Mouse (Mus musculus): ENCODE results near the gene Treml2. TPM values are rescaled to one million over a fixed set of nuclear protein-coding genes. Genes with fewer than 3 reads are reported as not detected.

The Treml2 gene
- polyA plus RNA-seq, 2 experiments = 0.79 TPM; not detected in 1

DNA sequence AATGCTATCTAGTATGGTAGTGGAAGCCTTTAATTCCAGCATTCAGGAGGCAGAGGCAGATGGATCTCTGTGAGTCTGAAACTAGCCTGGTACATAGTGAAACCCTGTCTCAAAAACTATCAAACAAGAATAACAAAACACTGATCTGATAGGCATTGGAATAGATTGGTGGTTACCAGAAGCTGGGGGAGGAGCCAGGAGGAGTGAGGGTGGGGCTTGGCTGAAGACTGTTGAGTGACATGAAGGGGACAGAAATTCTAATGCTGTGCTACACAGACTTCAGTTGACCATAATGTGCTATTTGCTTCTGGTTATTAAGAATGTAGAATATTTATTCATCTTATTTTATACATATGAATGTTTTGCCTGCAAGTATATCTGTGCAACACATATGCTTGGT is 31.0 kb upstream of the Treml2 start:
- Histone ChIP-seq H3K4me2 (replicated peaks; ENCODE audit: low read depth, low read length, severe bottlenecking) (no peak overlapping the region), H3K27ac (replicated peaks; ENCODE audit: low read depth, low read length) (no peak overlapping the region), H3K4me3 (replicated peaks; ENCODE audit: low read length) (no peak overlapping the region), H3K27me3 (ENCODE audit: control insufficient read depth, insufficient read depth, low read length) (no peaks in the 10 kb centered on the region), H3K9ac (ENCODE audit: low read depth, low read length, severe bottlenecking) (no peak overlapping the region), H3K9me3 (ENCODE audit: control insufficient read depth, low read length) (no peaks in the 10 kb centered on the region), H3K36me3 (ENCODE audit: control insufficient read depth, insufficient read depth, low read length) (no peaks in the 10 kb centered on the region), H3K4me1 (ENCODE audit: control insufficient read depth, insufficient read depth, low read length) (no peaks in the 10 kb centered on the region)
- DNase-seq (ENCODE audit: low spot score) (no peak), ATAC-seq (ENCODE audit: low FRiP score, low read depth) (no peak)
- TF ChIP-seq POLR2A (IDR thresholded peaks at IDR 0.05; ENCODE audit: borderline replicate concordance, extremely low read depth, insufficient read depth, insufficient read length) = no peak

DNA sequence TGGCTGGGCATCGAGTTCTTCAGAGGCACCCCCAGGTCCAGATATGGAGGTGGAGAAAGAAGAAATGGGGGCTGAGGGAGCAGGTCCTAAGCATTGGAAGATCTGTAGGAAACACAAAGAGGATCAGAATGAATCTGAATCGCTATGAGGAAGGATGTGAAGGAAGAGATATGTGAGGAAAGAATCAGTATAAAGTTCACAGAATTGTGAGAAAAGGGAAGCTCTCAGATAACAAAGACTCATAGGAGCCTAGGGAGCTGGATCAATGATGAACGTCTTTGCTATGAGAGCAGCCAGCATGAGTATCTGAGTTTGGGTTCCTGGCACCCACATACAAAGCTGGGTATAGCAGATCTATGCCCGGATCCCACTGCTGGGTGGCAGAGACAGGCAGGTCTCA is 29.5 kb upstream of the Treml2 start:
- 62% methylated on average over 4 of the region's 4 CpGs for WGBS
- Histone ChIP-seq H3K27me3 (ENCODE audit: control insufficient read depth, insufficient read depth, low read length) (no peaks in the 10 kb centered on the region), H3K4me3 (replicated peaks; ENCODE audit: low read length) (no peak overlapping the region), H3K27ac (replicated peaks; ENCODE audit: low read depth, low read length) (no peak overlapping the region), H3K4me2 (replicated peaks; ENCODE audit: low read depth, low read length, severe bottlenecking) (no peak overlapping the region), H3K4me1 (ENCODE audit: control insufficient read depth, insufficient read depth, low read length) (no peaks in the 10 kb centered on the region), H3K36me3 (ENCODE audit: control insufficient read depth, insufficient read depth, low read length) (no peaks in the 10 kb centered on the region), H3K9ac (ENCODE audit: low read depth, low read length, severe bottlenecking) (no peak overlapping the region), H3K9me3 (ENCODE audit: control insufficient read depth, low read length) (no peaks in the 10 kb centered on the region)
- ATAC-seq (ENCODE audit: low FRiP score, low read depth) (no peak), DNase-seq (ENCODE audit: low spot score) (no peak)
- no peak for TF ChIP-seq POLR2A (IDR thresholded peaks at IDR 0.05; ENCODE audit: borderline replicate concordance, extremely low read depth, insufficient read depth, insufficient read length)

DNA sequence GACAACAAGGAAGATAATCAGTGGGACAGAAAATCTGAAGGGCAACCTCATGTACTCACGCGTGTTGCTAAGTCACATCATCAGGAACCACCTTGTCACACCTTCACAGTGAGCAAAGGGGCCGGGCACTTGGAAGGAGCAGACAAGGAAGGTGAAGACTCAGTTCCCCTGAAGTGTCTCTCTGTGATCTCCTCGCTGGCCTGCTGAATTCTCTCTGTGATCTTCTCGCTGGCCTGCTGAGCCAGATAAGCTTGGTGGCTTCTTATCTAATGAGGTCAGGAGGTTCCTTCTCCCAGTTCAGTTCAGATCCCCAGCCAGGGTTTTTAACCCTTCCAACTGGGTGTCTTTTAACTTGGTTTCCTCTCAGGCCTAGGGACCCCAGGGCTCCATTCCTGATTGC is 27.1 kb upstream of the Treml2 start:
- Histone ChIP-seq H3K9ac (ENCODE audit: low read depth, low read length, severe bottlenecking) (no peak overlapping the region), H3K27ac (replicated peaks; ENCODE audit: low read depth, low read length) (no peak overlapping the region), H3K4me1 (ENCODE audit: control insufficient read depth, insufficient read depth, low read length) (no peaks in the 10 kb centered on the region), H3K9me3 (ENCODE audit: control insufficient read depth, low read length) (no peaks in the 10 kb centered on the region), H3K4me2 (replicated peaks; ENCODE audit: low read depth, low read length, severe bottlenecking) (no peak overlapping the region), H3K27me3 (ENCODE audit: control insufficient read depth, insufficient read depth, low read length) (no peaks in the 10 kb centered on the region), H3K4me3 (replicated peaks; ENCODE audit: low read length) (no peak overlapping the region), H3K36me3 (ENCODE audit: control insufficient read depth, insufficient read depth, low read length) (no peaks in the 10 kb centered on the region)
- WGBS = 82% methylated on average over 5 of the region's 5 CpGs
- TF ChIP-seq POLR2A (IDR thresholded peaks at IDR 0.05; ENCODE audit: borderline replicate concordance, extremely low read depth, insufficient read depth, insufficient read length) = no peak
- ATAC-seq (ENCODE audit: low FRiP score, low read depth) (no peak), DNase-seq (ENCODE audit: low spot score) (no peak)

DNA sequence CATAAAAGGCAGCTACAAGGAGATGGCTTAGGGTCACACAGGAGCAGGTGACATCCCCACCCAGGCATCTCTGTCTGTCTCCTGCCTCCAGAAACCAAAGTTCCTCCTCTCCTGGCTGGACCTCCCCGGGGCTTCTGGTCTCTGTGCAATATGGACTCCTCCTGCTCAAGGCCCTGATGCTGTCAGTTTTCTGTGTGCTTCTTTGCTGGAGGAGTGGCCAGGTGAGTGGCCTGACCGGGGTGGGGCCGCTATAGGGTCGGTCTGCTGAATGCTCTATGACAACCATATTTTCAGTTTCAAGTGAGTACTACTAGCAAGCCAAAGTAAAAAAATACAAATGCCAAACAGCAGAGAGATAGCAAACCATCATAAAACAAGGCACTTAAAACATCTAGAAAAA is 26.7 kb upstream of the Treml2 start:
- ATAC-seq (ENCODE audit: low FRiP score, low read depth) = no peak
- no peak for DNase-seq (ENCODE audit: low spot score)
- H3K4me3 ChIP-seq (replicated peaks; ENCODE audit: low read length) = no peak overlapping the region
- H3K27me3 ChIP-seq (ENCODE audit: control insufficient read depth, insufficient read depth, low read length) = no peaks in the 10 kb centered on the region
- no peak overlapping the region for H3K9ac ChIP-seq (ENCODE audit: low read depth, low read length, severe bottlenecking)
- no peak for TF ChIP-seq POLR2A (IDR thresholded peaks at IDR 0.05; ENCODE audit: borderline replicate concordance, extremely low read depth, insufficient read depth, insufficient read length)
- no peak overlapping the region for H3K27ac ChIP-seq (replicated peaks; ENCODE audit: low read depth, low read length)
- no peak overlapping the region for H3K4me2 ChIP-seq (replicated peaks; ENCODE audit: low read depth, low read length, severe bottlenecking)
- H3K9me3 ChIP-seq (ENCODE audit: control insufficient read depth, low read length) = no peaks in the 10 kb centered on the region
- WGBS = 86% methylated on average over 4 of the region's 4 CpGs
- no peaks in the 10 kb centered on the region for H3K4me1 ChIP-seq (ENCODE audit: control insufficient read depth, insufficient read depth, low read length)
- H3K36me3 ChIP-seq (ENCODE audit: control insufficient read depth, insufficient read depth, low read length) = no peaks in the 10 kb centered on the region

DNA sequence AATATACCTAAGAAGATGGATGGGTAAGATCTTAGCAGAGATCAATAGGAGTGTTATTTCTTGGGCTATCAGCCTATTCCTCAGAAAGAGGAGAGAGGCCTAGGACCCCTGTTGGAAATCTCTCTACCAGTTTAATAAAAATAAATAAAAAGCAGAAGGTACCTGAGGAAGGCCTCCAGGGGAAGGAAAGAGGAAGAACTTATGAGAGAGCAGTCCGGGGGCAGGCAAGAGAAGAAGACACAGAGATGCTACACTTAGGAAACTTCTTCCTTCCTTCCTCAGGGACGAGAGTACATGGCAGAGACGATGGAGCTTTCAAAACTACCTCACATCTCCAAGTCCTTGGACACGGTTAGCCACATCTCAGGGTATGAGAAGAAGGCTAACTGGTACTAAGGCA is 25.2 kb upstream of the Treml2 start:
- WGBS = 76% methylated on average over 4 of the region's 4 CpGs

DNA sequence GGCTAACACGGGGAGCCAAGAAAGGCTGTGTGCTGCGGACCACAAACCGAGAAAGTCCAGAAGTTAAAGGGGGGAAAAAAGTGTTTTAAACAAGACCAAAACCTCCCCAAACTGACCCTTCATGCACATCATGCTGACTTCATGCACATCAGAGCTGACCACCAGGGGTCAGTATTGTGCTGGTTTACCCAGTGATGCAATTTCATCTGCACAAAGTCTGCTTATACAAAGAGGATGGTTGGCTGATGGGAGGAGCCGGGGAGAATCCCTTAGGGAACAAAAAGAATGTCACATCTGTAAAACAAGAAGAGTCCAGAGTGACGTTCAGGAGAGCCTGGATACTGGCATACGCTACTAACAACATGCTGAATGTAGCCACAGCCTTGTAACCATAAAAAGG is 24.4 kb upstream of the Treml2 start:
- 29% methylated on average over 6 of the region's 6 CpGs for WGBS
- H3K9me3 ChIP-seq (ENCODE audit: control insufficient read depth, low read length) = no peaks in the 10 kb centered on the region
- no peak overlapping the region for H3K4me2 ChIP-seq (replicated peaks; ENCODE audit: low read depth, low read length, severe bottlenecking)
- H3K36me3 ChIP-seq (ENCODE audit: control insufficient read depth, insufficient read depth, low read length) = no peaks in the 10 kb centered on the region
- H3K27ac ChIP-seq (replicated peaks; ENCODE audit: low read depth, low read length) = no peak overlapping the region
- DNase-seq (ENCODE audit: low spot score) (peak; percentile 77), ATAC-seq (ENCODE audit: low FRiP score, low read depth) (peak; percentile 62; the same call in 1 of the 2 replicates)
- no peaks in the 10 kb centered on the region for H3K27me3 ChIP-seq (ENCODE audit: control insufficient read depth, insufficient read depth, low read length)
- no peak overlapping the region for H3K4me3 ChIP-seq (replicated peaks; ENCODE audit: low read length)
- peak; percentile 10; the same call in 1 of the 2 replicates for TF ChIP-seq POLR2A (IDR thresholded peaks at IDR 0.05; ENCODE audit: borderline replicate concordance, extremely low read depth, insufficient read depth, insufficient read length)
- H3K4me1 ChIP-seq (ENCODE audit: control insufficient read depth, insufficient read depth, low read length) = no peaks in the 10 kb centered on the region
- H3K9ac ChIP-seq (ENCODE audit: low read depth, low read length, severe bottlenecking) = no peak overlapping the region

More for the DNA sequence above, 25.2 kb upstream of the Treml2 start:
- H3K27me3 ChIP-seq (ENCODE audit: control insufficient read depth, insufficient read depth, low read length) = no peaks in the 10 kb centered on the region
- TF ChIP-seq POLR2A (IDR thresholded peaks at IDR 0.05; ENCODE audit: borderline replicate concordance, extremely low read depth, insufficient read depth, insufficient read length) = no peak
- H3K4me1 ChIP-seq (ENCODE audit: control insufficient read depth, insufficient read depth, low read length) = no peaks in the 10 kb centered on the region
- no peak overlapping the region for H3K27ac ChIP-seq (replicated peaks; ENCODE audit: low read depth, low read length)
- H3K9me3 ChIP-seq (ENCODE audit: control insufficient read depth, low read length) = no peaks in the 10 kb centered on the region
- no peak overlapping the region for H3K9ac ChIP-seq (ENCODE audit: low read depth, low read length, severe bottlenecking)
- H3K4me2 ChIP-seq (replicated peaks; ENCODE audit: low read depth, low read length, severe bottlenecking) = no peak overlapping the region
- ATAC-seq (ENCODE audit: low FRiP score, low read depth) = no peak
- DNase-seq (ENCODE audit: low spot score) = no peak
- H3K4me3 ChIP-seq (replicated peaks; ENCODE audit: low read length) = no peak overlapping the region
- H3K36me3 ChIP-seq (ENCODE audit: control insufficient read depth, insufficient read depth, low read length) = no peaks in the 10 kb centered on the region

Measured in limb, embryonic 14.5 days (tissue).